Mouse (Mus musculus) E14TG2a.4 (cell line): ENCODE measurements around the gene Hoxd13.

Experiments
- CTCF ChIP-seq: conservative IDR thresholded peaks from 2 replicates; pipeline ENCODE4 v1.5.1; 2014; ENCODE audit warnings: low read length
- NANOG ChIP-seq: IDR thresholded peaks from 2 replicates; pipeline ENCODE4 v1.6.1; 2014; ENCODE audit warnings: borderline replicate concordance, low read length, mixed read lengths
- POU5F1 ChIP-seq: IDR thresholded peaks from 2 replicates; pipeline ENCODE4 v1.6.1; 2014; ENCODE audit warnings: low read length, borderline replicate concordance

DNA sequence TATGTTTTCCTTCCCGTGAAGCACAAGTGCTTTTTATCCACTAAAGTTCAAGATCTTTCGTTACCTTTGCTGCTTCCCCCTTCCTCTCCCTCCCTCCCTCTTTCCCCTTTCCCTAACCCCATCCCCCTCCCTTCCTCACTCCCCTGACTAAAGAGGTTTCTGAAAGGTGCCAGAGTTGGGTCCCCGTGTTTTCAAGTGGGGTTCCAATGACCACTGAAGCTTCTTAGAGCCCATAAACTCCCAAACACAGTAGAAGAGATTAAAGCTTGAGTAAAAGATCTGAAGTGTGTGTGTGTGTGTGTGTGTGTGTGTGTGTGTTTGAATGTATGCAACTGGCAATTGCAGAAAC lies 1.1 kb downstream of the Hoxd13 start:
- TF ChIP-seq CTCF, result no peak
- TF ChIP-seq POU5F1, result no peak
- no peak for TF ChIP-seq NANOG
